Mouse (Mus musculus) heart, postnatal 0 days (tissue): ENCODE measurements around the gene Armc5.

Experiments used
- CTCF ChIP-seq: IDR thresholded peaks from 2 replicates; pipeline ENCODE4 v1.5.1; 2016; ENCODE audit warnings: antibody characterized with exemption, control low read depth, low read depth
- EP300 ChIP-seq: IDR thresholded peaks from 2 replicates; pipeline ENCODE4 v1.6.1; 2016; ENCODE audit warnings: antibody characterized with exemption, low read depth

- TF ChIP-seq CTCF (no peak), EP300 (no peak)
Observed at GRCm38 (mm10) chr7:128249998-128250397, 12.9 kb downstream of the Armc5 start.
